Mouse (Mus musculus) kidney, postnatal 4 days (tissue): ENCODE results near the gene Pik3r6.

Experiments
- DNase-seq, 2 experiments: peaks; one replicate each; pipeline ENCODE4 v3.0.0; 2021; ENCODE audit warnings: mixed read lengths in 2 of 2

The Pik3r6 gene

GRCm38 (mm10) chr11:68488256-68488824 lies 14.5 kb upstream of the Pik3r6 start:
- no peak for DNase-seq

DNA sequence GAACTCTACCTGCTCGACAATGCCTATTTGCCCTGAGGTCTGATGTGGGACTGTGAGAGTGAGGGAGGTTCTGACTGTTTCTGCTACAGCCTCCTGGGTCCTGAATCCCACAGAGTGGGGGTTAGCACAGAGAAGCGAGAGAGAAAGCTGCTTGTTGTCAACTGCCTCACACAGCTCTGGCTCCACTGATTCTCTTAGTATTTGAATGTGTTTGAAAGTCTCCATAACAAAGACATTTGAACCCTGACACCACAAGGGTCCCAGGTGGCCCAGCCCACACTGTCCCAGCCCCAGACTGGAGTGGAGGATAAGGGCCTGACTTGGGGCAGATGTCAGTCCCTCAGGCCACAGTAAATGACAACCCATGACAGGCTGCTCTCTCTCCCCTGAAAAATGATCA lies 13.6 kb upstream of the Pik3r6 start:
- no peak for DNase-seq

- DNase-seq: no peak
Measured at GRCm38 (mm10) chr11:68492592-68492991, 10.2 kb upstream of the Pik3r6 start.

GRCm38 (mm10) chr11:68493760-68494159 lies 9.1 kb upstream of the Pik3r6 start:
- DNase-seq: no peak

DNA sequence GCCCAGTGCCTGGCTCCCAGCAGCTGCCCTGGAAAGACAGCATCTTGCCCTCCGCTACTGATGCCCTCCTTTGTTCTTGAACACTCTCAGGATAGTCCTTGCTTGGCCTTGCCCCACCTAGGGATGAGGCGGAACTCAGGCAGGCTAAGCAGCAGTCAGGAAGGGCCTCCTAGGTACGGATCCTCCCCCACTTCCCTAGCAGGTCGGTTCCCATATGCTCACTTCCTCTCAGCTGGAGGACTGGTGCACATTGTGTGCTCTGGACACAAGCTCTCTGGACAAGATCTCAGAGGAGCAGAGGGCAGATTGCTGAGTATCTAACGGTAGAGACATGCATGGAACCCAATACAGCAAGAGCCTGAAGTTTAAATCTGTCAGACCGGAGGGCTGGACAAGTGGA lies 5.7 kb upstream of the Pik3r6 start:
- DNase-seq: no peak

GRCm38 (mm10) chr11:68498517-68498916 lies 4.3 kb upstream of the Pik3r6 start:
- no peak for DNase-seq

DNA sequence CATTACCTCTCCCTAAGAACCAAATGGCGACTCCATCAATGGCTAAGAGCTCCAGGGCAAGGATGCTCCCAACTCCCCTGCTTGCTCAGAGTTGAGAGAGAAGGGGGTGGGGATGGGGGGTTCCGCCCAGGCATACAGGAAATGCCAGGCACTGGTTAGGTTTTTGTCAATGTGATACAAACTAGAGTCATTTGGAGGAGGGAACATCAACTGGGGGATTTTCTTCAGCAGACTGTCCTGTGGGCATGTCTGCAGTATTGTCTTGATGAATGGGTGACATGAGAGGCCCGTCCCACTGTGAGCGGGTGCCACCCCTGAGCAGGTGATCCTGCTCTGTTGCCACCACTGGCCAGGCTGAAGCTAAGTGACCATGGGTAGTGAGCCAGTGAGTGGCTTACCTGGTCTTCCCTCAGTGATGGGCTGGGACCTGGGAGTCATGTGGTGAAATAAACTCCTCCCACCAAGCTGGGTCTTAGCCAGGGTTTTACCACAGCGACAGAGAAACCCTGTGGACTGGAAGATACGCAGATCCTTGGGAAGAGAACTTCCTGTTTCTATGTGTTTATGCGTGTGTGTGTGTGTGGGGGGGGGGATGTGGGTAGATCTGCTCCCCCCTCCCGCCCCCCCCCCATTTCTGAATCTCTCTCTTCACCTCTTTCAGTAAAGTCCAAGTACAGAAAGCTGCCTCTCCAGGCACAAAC lies 3.7 kb upstream of the Pik3r6 start:
- DNase-seq: no peak

DNA sequence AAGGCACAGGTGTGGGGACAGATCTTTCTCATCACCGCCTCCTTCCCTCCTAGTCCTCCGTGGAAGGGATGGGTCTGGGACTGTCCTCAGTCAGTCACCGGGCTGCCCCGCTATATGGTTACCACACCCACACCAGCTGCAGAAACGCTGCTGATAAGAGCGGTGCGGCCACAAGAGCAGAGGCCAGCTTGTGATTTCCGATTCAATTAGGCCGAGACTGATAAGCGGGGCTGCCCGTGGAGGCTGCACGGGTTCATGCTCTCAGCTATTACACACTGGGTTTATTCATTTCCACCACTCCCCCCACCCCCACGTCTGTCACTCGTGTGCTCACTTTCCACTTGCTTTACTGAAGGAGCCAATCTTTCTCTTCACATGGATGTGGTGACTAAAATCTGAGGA lies 1.9 kb upstream of the Pik3r6 start:
- no peak for DNase-seq

DNA sequence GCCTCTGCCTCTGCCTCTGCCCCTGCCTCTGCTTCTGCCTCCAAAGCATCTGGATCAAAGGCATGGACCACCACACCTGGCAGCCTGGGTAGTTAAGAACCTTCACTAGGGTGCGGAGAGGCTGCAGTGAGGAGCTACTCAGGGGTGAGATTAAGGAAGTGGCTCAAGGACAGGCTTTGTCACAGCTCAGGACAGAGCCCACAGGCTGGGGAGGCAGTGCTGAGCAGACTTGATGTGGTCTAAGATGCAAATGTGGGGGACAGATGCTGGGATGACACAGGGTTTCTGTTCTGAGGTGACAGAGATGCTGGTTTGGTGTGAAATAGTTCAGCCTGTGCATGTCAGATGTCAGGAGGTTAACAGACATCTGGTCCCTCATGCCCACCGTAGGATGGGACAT lies 411 bp upstream of the Pik3r6 start:
- DNase-seq: no peak

DNA sequence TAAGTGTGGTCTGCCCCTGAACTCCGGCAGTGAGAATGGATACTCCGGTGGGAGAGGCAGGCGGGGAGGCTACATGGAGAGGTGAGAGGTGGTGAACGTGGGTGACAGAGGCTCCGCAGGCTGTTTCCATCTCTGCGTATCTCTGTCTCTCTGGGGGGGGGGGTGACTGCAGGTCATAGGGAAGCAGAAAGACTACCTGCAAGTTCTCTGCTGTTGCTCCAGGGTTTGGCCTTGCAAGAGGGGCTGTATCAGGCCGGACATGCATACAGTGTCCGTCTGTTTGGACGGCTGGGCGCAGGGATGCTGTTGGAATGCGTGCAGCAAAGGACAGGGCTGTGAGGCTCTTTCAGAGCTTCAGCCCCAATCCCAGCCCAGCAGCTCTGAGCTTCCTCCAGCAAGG lies 2.1 kb downstream of the Pik3r6 start:
- no peak for DNase-seq

DNA sequence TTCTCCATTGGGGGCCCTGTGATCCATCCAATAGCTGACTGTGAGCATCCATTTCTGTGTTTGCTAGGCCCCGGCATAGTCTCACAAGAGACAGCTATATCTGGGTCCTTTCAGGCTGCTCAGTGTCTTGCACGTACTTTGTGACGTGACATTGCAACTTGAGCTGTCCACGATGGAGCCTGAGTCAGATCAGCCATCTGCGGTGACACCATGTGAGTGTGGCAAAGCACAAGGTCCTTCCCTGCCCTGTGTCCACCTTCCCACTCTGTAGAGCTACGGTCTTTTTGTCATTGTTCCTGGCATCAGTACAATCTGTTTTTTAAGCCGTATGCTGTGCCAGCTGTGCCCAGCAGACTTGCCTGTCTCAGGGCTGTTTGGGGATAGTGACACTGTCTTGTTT lies 4.4 kb downstream of the Pik3r6 start:
- no peak for DNase-seq

DNA sequence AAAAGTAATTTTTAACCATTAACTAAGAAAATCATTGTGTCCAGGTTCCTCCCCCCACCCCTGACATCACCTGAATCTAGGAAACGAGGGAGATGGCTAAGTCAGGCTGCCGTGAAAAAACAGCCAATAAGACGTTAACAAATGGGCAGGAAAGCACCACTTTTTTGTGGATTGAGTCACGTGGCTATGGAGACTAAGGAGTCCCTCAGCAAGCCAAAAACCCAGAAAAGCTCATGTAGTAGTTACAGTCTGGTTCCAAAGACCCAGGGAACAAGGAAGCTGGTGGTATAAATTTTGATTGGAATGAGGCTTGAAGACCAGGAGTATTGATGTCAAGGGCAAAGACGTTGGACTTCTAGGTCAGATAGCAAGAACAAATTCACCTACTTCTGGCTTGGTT lies 5.8 kb downstream of the Pik3r6 start:
- DNase-seq: no peak

DNA sequence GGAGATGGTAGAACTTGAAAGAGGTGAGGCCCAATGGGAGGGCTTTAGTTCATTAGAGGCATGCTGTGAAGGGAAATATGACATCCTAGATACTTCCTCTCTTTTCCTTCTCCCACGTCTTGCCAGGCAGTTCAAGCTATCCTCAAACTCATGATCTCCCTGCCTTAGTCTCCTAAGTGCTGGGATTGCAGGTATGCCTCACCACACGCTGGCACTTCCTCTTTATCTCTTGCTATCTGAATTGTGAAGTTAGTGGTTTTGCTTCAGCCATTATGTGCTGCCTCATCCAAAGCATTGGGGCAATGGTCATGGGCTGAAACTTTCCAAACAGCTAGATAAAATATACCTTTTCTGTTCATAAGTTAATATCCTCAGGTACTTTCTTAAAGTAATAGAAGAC lies 6.4 kb downstream of the Pik3r6 start:
- no peak for DNase-seq

DNA sequence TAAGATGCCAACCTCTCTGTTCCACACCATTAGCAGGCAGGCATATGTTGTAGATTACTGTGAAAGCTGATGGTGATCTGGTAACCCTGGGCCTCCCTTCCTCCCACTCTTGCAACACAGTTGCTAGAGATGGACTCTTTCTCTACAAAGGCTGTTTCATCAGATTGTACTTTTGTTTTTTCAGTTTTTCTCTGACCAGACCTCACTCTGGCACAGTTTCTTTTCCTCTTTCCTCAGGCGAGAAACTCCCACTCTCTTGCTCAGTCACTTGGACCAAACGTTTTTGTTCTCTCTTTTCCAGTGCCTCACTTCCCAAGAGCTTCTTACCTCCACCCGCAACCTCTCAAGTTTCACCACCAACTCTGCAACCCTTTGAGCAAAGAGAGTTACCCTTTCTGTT lies 11.2 kb downstream of the Pik3r6 start:
- no peak for DNase-seq

GRCm38 (mm10) chr11:68519362-68519761 lies 16.5 kb downstream of the Pik3r6 start:
- DNase-seq: no peak

- DNase-seq: no peak
Measured at GRCm38 (mm10) chr11:68519815-68520214, 17.0 kb downstream of the Pik3r6 start.

DNA sequence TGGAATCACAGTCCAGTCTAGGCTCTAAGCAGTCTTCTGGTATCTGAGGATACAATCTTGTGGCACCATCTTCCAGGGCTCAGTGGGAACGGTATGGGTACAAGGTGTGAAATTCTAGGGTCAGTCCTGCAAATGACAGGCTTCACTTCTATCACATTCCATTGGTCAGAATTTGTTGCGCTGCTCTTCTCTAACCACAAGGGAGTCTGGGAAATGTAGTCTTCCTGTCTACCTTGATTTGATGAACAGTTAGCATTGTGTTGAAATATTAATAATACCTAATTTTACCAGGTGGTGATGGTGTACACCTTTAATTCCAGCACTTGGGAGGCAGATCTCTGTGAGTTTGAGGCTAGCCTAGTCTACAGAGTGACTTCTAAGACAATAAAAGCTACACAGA lies 17.6 kb downstream of the Pik3r6 start:
- DNase-seq: no peak

DNA sequence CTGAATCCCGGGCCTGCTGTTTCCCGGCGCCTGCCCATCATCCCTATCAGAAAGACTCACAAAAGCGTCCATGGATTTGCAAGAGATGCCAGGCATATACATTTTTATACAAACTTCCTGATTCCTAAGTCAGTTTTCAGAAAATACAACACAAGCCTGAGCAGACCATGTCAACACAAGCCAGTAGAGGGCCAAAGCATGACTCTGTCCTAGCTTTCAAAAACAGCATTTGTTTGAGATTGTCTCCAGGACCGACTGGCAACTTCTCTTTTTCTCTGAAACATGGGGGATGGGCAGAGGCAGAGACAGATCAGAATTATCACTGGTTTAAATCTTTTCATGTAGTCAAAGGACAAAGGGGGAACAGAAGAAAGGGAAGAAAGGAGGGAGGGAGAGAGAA lies 18.5 kb downstream of the Pik3r6 start:
- DNase-seq: no peak

DNA sequence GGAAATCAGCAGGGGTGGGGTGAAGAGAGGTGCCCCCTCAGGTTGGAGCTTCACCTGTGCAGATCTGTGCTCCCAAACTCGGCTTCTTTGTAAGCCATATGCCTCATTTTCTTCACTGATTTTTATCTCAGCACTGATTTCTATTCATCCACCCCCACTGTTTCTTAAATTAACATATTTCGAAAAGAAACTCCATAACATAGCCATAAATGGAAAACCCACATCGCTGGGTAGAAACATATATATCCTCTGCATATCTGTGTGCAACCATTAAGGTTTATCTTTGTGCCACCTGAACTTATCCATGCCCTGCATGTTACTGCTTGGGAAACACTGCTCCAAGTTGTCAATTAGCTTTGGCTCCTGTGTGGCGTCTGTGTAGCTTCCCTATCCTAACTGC lies 23.6 kb downstream of the Pik3r6 start:
- DNase-seq: no peak

- peak; percentile 78 to 84 for DNase-seq
Measured at GRCm38 (mm10) chr11:68531066-68531806, 28.4 kb downstream of the Pik3r6 start.

- no peak for DNase-seq
Measured at GRCm38 (mm10) chr11:68531941-68532535, 29.2 kb downstream of the Pik3r6 start.

- peak; percentile 42 to 56 for DNase-seq
Measured at GRCm38 (mm10) chr11:68532773-68533172, 30.0 kb downstream of the Pik3r6 start.

DNA sequence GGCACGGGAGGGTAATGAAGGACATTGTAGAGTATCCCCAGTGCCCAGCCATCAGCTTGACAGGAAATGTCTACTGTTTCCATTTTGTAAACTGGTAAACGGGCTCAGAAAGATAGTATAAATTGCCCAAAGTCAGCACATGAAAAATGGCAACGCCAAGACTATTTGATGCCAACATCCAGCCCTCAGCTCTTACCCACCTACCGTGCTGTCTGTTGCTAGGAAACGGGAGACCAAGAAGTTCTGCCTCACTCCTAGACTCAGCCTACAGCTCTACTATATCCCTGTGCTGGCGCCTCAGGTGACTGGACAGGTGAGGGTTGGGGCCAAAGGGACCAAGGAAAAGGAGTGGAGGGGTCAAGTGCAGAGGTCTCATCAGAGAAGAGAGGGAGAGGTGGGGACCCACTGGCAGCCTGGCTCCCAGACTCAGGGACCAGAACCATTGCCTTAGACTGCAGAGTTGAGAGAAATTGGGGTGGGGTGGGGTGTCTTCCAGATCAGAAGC lies 31.2 kb downstream of the Pik3r6 start:
- DNase-seq: no peak

GRCm38 (mm10) chr11:68536026-68536425 lies 33.2 kb downstream of the Pik3r6 start:
- DNase-seq: no peak
